Mouse (Mus musculus) olfactory bulb, adult 2 months (tissue): ENCODE measurements at regions not wholly inside any gene's neighbourhood (a gene's known extent, or its start where the extent isn't known, plus 50 kb on each side); places are given as distances from the start of the nearest gene placed in this dataset.

Experiments used
- CTCF ChIP-seq: fragments of 200-500 bp; IDR thresholded peaks from 2 replicates; pipeline ENCODE4 v1.5.1; 2012; ENCODE audit warnings: low read depth, mild to moderate bottlenecking, low read length, moderate library complexity; ENCODE audit not compliant: insufficient read depth
- POLR2A ChIP-seq: fragments of 200-500 bp; IDR thresholded peaks from 2 replicates; pipeline ENCODE4 v1.6.1; 2012; ENCODE audit warnings: mild to moderate bottlenecking, low read depth, low read length, moderate library complexity; ENCODE audit not compliant: insufficient read depth

DNA sequence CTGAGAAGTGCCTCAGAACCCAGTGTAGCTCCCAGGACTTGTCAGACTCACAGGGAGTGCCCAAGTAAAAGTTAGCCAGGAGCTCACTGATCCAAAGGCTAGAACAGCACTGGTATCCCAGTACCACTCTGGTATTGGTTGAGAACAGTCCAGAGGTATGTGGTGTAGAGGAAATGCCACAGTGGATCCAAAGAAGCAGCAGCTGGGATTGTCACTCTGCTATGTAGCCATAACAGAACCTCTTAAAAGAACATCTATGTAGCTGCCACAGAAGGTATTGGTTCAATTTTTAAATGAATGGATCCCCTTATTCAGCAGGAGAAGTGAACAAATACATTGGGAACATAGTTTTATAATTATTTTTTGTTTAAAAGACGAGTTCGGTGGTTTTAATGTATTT lies 86.8 kb upstream of the Tsc22d2 start:
- TF ChIP-seq CTCF, result no peak
- TF ChIP-seq POLR2A, result no peak
